Mouse (Mus musculus): ENCODE measurements at regions not wholly inside any gene's neighbourhood (a gene's known extent, or its start where the extent isn't known, plus 50 kb on each side); places are given as distances from the start of the nearest gene placed in this dataset.

- Histone ChIP-seq H3K36me3 (ENCODE audit: control insufficient read depth, insufficient read depth, low read length) (no peaks in the 10 kb centered on the region), H3K4me3 (ENCODE audit: low read depth, low read length) (no peak overlapping the region), H3K27me3 (ENCODE audit: control insufficient read depth, insufficient read depth, low read length) (no peaks in the 10 kb centered on the region), H3K4me1 (ENCODE audit: control insufficient read depth, insufficient read depth, insufficient read length, low read length) (no peaks in the 10 kb centered on the region), H3K27ac (ENCODE audit: insufficient read depth, low read depth, low read length) (no peak overlapping the region)
- TF ChIP-seq CTCF (IDR thresholded peaks at IDR 0.05; ENCODE audit: extremely low read depth, insufficient read length, insufficient replicate concordance, low read depth, low read length) (no peak), POLR2A (IDR thresholded peaks at IDR 0.05; ENCODE audit: low read depth, low read length) (no peak)
- 55% methylated on average over 3 of the region's 3 CpGs for WGBS
Measured at GRCm38 (mm10) chr2:19714025-19714424, 56.5 kb downstream of the Otud1 start.

DNA sequence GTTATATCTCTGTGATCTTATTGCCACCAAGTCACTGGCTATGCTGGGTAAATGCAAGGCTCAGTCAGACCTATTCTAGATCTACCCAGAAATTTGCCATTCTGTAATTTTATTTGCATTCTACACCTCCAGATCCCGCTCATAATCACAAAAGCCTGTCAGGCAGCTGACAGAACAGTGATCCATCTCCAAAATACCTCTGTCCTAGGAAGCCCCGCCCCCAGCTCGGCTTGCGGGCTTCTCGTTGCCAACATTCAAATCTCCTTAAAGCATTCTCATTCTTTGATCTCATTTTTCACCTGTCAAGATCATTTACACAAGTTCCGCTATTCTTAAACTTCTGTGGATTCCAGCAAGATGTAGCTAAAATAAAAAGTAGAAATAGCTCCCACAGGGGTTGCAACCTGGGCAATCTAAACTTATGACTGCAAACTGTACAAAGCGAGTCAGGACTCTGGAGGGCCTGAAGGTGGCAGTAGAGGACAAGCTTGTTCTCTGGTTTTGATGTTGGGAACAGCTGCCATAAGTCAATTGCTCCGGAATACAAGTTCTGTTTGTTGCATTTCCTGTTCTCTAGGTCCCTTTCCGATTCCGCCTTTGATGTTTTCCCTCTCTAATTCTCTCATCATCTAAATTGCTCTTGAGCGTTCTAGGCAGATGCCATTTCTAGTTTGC, 58.1 kb downstream of the Otud1 start:
- H3K27me3 ChIP-seq (ENCODE audit: control insufficient read depth, insufficient read depth, low read length), result no peaks in the 10 kb centered on the region
- TF ChIP-seq POLR2A (IDR thresholded peaks at IDR 0.05; ENCODE audit: low read depth, low read length) (no peak), CTCF (IDR thresholded peaks at IDR 0.05; ENCODE audit: extremely low read depth, insufficient read length, insufficient replicate concordance, low read depth, low read length) (peak; percentile 27; the same call in 1 of the 2 replicates)
- 16% methylated on average over 11 of the region's 11 CpGs for WGBS
- no peaks in the 10 kb centered on the region for H3K4me1 ChIP-seq (ENCODE audit: control insufficient read depth, insufficient read depth, insufficient read length, low read length)
- H3K36me3 ChIP-seq (ENCODE audit: control insufficient read depth, insufficient read depth, low read length), result no peaks in the 10 kb centered on the region
- no peak overlapping the region for H3K27ac ChIP-seq (ENCODE audit: insufficient read depth, low read depth, low read length)
- no peak overlapping the region for H3K4me3 ChIP-seq (ENCODE audit: low read depth, low read length)

DNA sequence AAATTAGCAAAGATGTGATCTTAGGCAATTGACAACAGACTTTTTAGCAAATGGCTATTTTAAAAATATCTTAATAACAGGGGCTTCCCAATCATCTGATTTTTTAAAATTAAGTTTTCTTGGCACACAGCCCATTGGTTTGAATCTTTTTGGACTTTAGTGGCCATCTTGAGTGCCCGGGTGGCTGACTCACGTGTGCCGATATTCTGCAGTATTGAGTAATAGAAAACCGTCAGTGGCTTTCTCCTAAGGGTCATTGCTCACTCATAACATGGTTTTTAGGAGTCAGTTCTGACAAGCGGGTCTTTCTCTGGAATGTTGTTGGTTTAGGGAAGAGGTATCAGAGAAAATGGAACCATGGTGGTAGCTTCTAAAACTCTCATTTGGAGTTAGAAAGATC, 58.8 kb downstream of the Otud1 start:
- H3K4me3 ChIP-seq (ENCODE audit: low read depth, low read length), result no peak overlapping the region
- TF ChIP-seq POLR2A (IDR thresholded peaks at IDR 0.05; ENCODE audit: low read depth, low read length), result no peak
- TF ChIP-seq CTCF (IDR thresholded peaks at IDR 0.05; ENCODE audit: extremely low read depth, insufficient read length, insufficient replicate concordance, low read depth, low read length), result no peak
- no peak overlapping the region for H3K27ac ChIP-seq (ENCODE audit: insufficient read depth, low read depth, low read length)
- WGBS, result 82% methylated on average over 5 of the region's 5 CpGs
- H3K4me1 ChIP-seq (ENCODE audit: control insufficient read depth, insufficient read depth, insufficient read length, low read length), result no peaks in the 10 kb centered on the region
- H3K36me3 ChIP-seq (ENCODE audit: control insufficient read depth, insufficient read depth, low read length), result no peaks in the 10 kb centered on the region
- H3K27me3 ChIP-seq (ENCODE audit: control insufficient read depth, insufficient read depth, low read length), result no peaks in the 10 kb centered on the region

- H3K36me3 ChIP-seq (ENCODE audit: control insufficient read depth, insufficient read depth, low read length), result no peaks in the 10 kb centered on the region
- H3K27ac ChIP-seq (ENCODE audit: insufficient read depth, low read depth, low read length), result no peak overlapping the region
- H3K4me3 ChIP-seq (ENCODE audit: low read depth, low read length), result no peak overlapping the region
- TF ChIP-seq CTCF (IDR thresholded peaks at IDR 0.05; ENCODE audit: extremely low read depth, insufficient read length, insufficient replicate concordance, low read depth, low read length) (no peak), POLR2A (IDR thresholded peaks at IDR 0.05; ENCODE audit: low read depth, low read length) (no peak)
- no peaks in the 10 kb centered on the region for H3K27me3 ChIP-seq (ENCODE audit: control insufficient read depth, insufficient read depth, low read length)
- H3K4me1 ChIP-seq (ENCODE audit: control insufficient read depth, insufficient read depth, insufficient read length, low read length), result no peaks in the 10 kb centered on the region
- 52% methylated on average over 6 of the region's 6 CpGs for WGBS
Measured at GRCm38 (mm10) chr2:19726085-19726484, 68.5 kb downstream of the Otud1 start.

DNA sequence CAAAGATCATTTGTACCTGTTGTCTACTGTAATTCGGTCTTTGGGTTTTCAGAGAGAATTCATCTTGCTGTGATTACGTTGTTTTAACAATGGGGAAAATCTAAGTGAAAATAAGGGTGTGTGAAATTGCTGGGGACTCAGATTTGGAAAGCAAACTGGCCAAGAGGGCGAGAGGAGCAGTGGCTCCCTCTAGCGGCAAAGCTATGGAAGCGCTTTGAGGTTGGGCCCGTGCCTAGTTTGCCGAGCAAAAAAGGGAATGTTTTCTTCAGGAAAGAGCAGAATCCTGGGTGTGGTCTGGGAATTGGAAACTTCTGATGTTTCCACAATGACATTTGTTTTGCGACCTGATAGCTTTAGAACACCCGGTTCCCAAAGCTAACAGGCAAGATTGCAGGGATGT, 69.4 kb downstream of the Otud1 start:
- Histone ChIP-seq H3K36me3 (ENCODE audit: control insufficient read depth, insufficient read depth, low read length) (no peaks in the 10 kb centered on the region), H3K27me3 (ENCODE audit: control insufficient read depth, insufficient read depth, low read length) (no peaks in the 10 kb centered on the region), H3K27ac (ENCODE audit: insufficient read depth, low read depth, low read length) (no peak overlapping the region), H3K4me3 (ENCODE audit: low read depth, low read length) (no peak overlapping the region), H3K4me1 (ENCODE audit: control insufficient read depth, insufficient read depth, insufficient read length, low read length) (no peaks in the 10 kb centered on the region)
- 14% methylated on average over 9 of the region's 9 CpGs for WGBS
- TF ChIP-seq CTCF (IDR thresholded peaks at IDR 0.05; ENCODE audit: extremely low read depth, insufficient read length, insufficient replicate concordance, low read depth, low read length) (peak; percentile 70; the same call in 1 of the 2 replicates), POLR2A (IDR thresholded peaks at IDR 0.05; ENCODE audit: low read depth, low read length) (no peak)

DNA sequence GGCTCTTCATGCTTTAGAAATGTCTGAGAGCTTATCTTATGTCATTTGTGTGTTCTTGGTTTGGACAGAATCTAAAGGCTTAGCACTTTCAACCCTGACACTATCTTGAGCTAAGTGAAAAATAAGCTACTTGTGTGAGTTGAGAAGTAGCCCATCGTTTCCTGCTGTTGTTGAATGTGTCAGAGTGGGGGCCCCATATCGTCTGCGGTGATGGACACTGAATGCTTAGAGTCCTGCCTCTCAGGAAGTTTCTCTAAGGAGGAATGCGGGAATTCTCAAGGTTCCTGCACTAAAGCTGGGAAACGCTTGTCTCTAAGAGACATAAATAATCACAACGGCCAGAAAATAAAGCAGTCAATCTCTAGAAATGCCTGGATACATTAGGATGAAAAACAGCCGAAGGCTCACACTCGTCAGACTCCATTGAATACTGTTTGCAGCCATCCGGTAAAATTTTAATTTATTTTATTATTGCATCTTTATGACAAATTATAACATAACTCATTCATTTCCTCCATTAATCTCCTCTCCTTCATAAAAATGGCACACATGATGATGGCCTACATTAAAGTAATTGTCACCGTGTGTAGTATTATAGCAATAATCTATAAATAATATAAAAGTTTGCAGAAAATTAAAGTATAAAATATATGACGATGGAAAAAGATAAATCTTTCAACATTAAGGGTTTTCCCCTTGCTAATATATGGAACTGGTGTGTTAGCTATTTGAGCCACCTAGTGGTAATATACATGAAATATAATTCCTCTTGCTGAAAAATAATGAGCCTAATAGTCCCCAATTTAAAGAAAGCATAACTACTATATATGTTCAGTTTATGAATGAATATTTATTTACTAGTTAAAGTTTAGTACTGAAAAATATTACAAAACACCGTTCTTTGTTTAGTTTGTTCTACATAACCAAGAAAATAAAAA, 75.6 kb downstream of the Otud1 start:
- whole genome bisulfite sequencing, result 61% methylated on average over 12 of the region's 12 CpGs
- H3K36me3 ChIP-seq (ENCODE audit: control insufficient read depth, insufficient read depth, low read length), result no peaks in the 10 kb centered on the region
- no peaks in the 10 kb centered on the region for H3K4me1 ChIP-seq (ENCODE audit: control insufficient read depth, insufficient read depth, insufficient read length, low read length)
- TF ChIP-seq CTCF (IDR thresholded peaks at IDR 0.05; ENCODE audit: extremely low read depth, insufficient read length, insufficient replicate concordance, low read depth, low read length) (no peak), POLR2A (IDR thresholded peaks at IDR 0.05; ENCODE audit: low read depth, low read length) (no peak)
- H3K27ac ChIP-seq (ENCODE audit: insufficient read depth, low read depth, low read length), result no peak overlapping the region
- H3K27me3 ChIP-seq (ENCODE audit: control insufficient read depth, insufficient read depth, low read length), result no peaks in the 10 kb centered on the region
- H3K4me3 ChIP-seq (ENCODE audit: low read depth, low read length), result no peak overlapping the region
